In genomic region chr1:157007891-157008730, GRCm38 (mm10) we compare ENCODE assay signal across 10 mouse cellular contexts.
DNase-seq lines count a peak whose midpoint lies in the region; ATAC-seq and TF ChIP-seq lines count a peak whose summit lies in the region.
"Had no signal": no experiment of that assay in that cellular context is flagged by ENCODE, and none has a peak within 500 bp of the region (broad histone marks: within the 10 kb centered on the region; RNA-seq: fewer than 3 reads in every experiment).

No protein-coding gene starts in this region.

- peak; percentile 81; the same call in 1 of the 2 replicates for ATAC-seq in kidney, embryonic 14.5 days (ENCODE audit: low FRiP score, low TSS enrichment)
- ATAC-seq in hindbrain, embryonic 12.5 days (ENCODE audit: low FRiP score): no peak
- ATAC-seq in forebrain, embryonic 11.5 days (replicated peaks; ENCODE audit: low FRiP score): no peak

- H3K27ac ChIP-seq in bone marrow macrophage, adult 2 months (ENCODE audit: insufficient read depth, low read depth, low read length): peak overlapping the region; percentile 88
- H3K27ac ChIP-seq in heart, adult 2 months: peak overlapping the region; percentile 60
- H3K27ac ChIP-seq in kidney, embryonic 14.5 days (ENCODE audit: low read depth, low read length): no peak overlapping the region
- no peak overlapping the region for H3K27ac ChIP-seq in hindbrain, embryonic 12.5 days
- H3K27ac ChIP-seq in thymus, adult 2 months (ENCODE audit: control insufficient read depth, insufficient read depth, low read length): no peak overlapping the region
- H3K27ac ChIP-seq in forebrain, embryonic 11.5 days (ENCODE audit: low read depth, low read length): no peak overlapping the region
- H3K27ac ChIP-seq: limb, embryonic 12.5 days had no signal

- peak in 1 of 2 experiments; percentile 65 for DNase-seq in heart, adult 2 months
- DNase-seq in lung, postnatal 25 days (ENCODE audit: low spot score): peak; percentile 66
- DNase-seq in thymus, adult 2 months: no peak
- no peak for DNase-seq in forebrain, embryonic 11.5 days (ENCODE audit: low spot score)
- DNase-seq: adrenal gland, postnatal 36 days; embryo, embryonic 11 days had no signal

- peak; percentile 73; the same call in 1 of the 2 replicates for TF ChIP-seq EP300 in heart, adult 2 months (IDR thresholded peaks at IDR 0.05; ENCODE audit: insufficient read depth, low read depth, low read length)

- no peak overlapping the region for H3K9ac ChIP-seq in heart, adult 2 months (ENCODE audit: low read depth, low read length)
- H3K9ac ChIP-seq in kidney, embryonic 14.5 days (ENCODE audit: low read depth, low read length): no peak overlapping the region
- H3K9ac ChIP-seq in hindbrain, embryonic 12.5 days: no peak overlapping the region
- H3K9ac ChIP-seq in forebrain, embryonic 11.5 days (ENCODE audit: low read length): no peak overlapping the region
- H3K9ac ChIP-seq: limb, embryonic 12.5 days had no signal

- H3K9me3 ChIP-seq in kidney, embryonic 14.5 days (ENCODE audit: control insufficient read depth, low read length): no peaks in the 10 kb centered on the region
- no peaks in the 10 kb centered on the region for H3K9me3 ChIP-seq in hindbrain, embryonic 12.5 days (replicated peaks)
- H3K9me3 ChIP-seq in forebrain, embryonic 11.5 days (ENCODE audit: control insufficient read depth, low read length): no peaks in the 10 kb centered on the region
- H3K9me3 ChIP-seq: limb, embryonic 12.5 days had no signal

- no peak for TF ChIP-seq POLR2A in bone marrow macrophage, adult 2 months (IDR thresholded peaks at IDR 0.05; ENCODE audit: borderline replicate concordance, low read depth, low read length)
- 0 out of 2 replicates have a peak, but pooled peaks have one; percentile 25 for TF ChIP-seq POLR2A in heart, adult 2 months (IDR thresholded peaks at IDR 0.05; ENCODE audit: insufficient read depth, low read depth, low read length)
- TF ChIP-seq POLR2A in thymus, adult 2 months (IDR thresholded peaks at IDR 0.05; ENCODE audit: control insufficient read depth, extremely low read depth, insufficient read depth, low read length, poor library complexity): no peak

- no peak overlapping the region for H3K4me3 ChIP-seq in bone marrow macrophage, adult 2 months (ENCODE audit: insufficient read depth, low read length)
- no peak overlapping the region; the same call in 1 of the 2 replicates for H3K4me3 ChIP-seq in heart, adult 2 months
- H3K4me3 ChIP-seq in kidney, embryonic 14.5 days (ENCODE audit: low read length): no peak overlapping the region
- no peak overlapping the region for H3K4me3 ChIP-seq in hindbrain, embryonic 12.5 days
- H3K4me3 ChIP-seq in thymus, adult 2 months (ENCODE audit: control insufficient read depth, insufficient read depth, low read length): no peak overlapping the region
- H3K4me3 ChIP-seq in forebrain, embryonic 11.5 days (ENCODE audit: low read depth, low read length): no peak overlapping the region
- H3K4me3 ChIP-seq: limb, embryonic 12.5 days had no signal

- no peak for TF ChIP-seq CTCF in bone marrow macrophage, adult 2 months (IDR thresholded peaks at IDR 0.05; ENCODE audit: low read depth, low read length)
- TF ChIP-seq CTCF in heart, adult 2 months (IDR thresholded peaks at IDR 0.05): no peak
- no peak for TF ChIP-seq CTCF in thymus, adult 2 months (IDR thresholded peaks at IDR 0.05; ENCODE audit: borderline replicate concordance, control insufficient read depth, extremely low read depth, insufficient read depth, low read length, poor library complexity)

- H3K27me3 ChIP-seq in heart, adult 2 months (ENCODE audit: control insufficient read depth, insufficient read depth, low read length): no peaks in the 10 kb centered on the region
- H3K27me3 ChIP-seq in kidney, embryonic 14.5 days (ENCODE audit: control insufficient read depth, insufficient read depth, low read length): no peaks in the 10 kb centered on the region
- no peaks in the 10 kb centered on the region for H3K27me3 ChIP-seq in hindbrain, embryonic 12.5 days
- H3K27me3 ChIP-seq in thymus, adult 2 months (ENCODE audit: control insufficient read depth, insufficient read depth, low read length): no peaks in the 10 kb centered on the region
- no peaks in the 10 kb centered on the region for H3K27me3 ChIP-seq in forebrain, embryonic 11.5 days (ENCODE audit: control insufficient read depth, insufficient read depth, low read length)
- H3K27me3 ChIP-seq: limb, embryonic 12.5 days had no signal

- 25% methylated on average over 4 of the region's 4 CpGs for WGBS in heart, adult 2 months
- WGBS in kidney, embryonic 14.5 days: 63% methylated on average over 4 of the region's 4 CpGs
- WGBS in hindbrain, embryonic 12.5 days: 81% methylated on average over 4 of the region's 4 CpGs
- WGBS in thymus, adult 2 months: 78% methylated on average over 4 of the region's 4 CpGs
- WGBS in forebrain, embryonic 11.5 days: 83% methylated on average over 4 of the region's 4 CpGs

- no peaks in the 10 kb centered on the region; the same call in 1 of the 2 replicates for H3K36me3 ChIP-seq in heart, adult 2 months (ENCODE audit: control insufficient read depth, insufficient read depth, low read length)
- H3K36me3 ChIP-seq in kidney, embryonic 14.5 days (ENCODE audit: control insufficient read depth, insufficient read depth, low read length): no peaks in the 10 kb centered on the region
- H3K36me3 ChIP-seq in hindbrain, embryonic 12.5 days: no peaks in the 10 kb centered on the region
- H3K36me3 ChIP-seq in thymus, adult 2 months (ENCODE audit: control insufficient read depth, insufficient read depth, low read length): no peaks in the 10 kb centered on the region
- H3K36me3 ChIP-seq in forebrain, embryonic 11.5 days (ENCODE audit: control insufficient read depth, insufficient read depth, low read length): no peaks in the 10 kb centered on the region
- H3K36me3 ChIP-seq: limb, embryonic 12.5 days had no signal

- no peak overlapping the region for H3K4me2 ChIP-seq in kidney, embryonic 14.5 days (replicated peaks; ENCODE audit: low read depth, low read length)
- no peak overlapping the region for H3K4me2 ChIP-seq in hindbrain, embryonic 12.5 days (replicated peaks)
- H3K4me2 ChIP-seq in forebrain, embryonic 11.5 days (ENCODE audit: low read depth, low read length, severe bottlenecking): no peak overlapping the region
- H3K4me2 ChIP-seq: limb, embryonic 12.5 days had no signal

- intact Hi-C loops in heart, adult 2 months (cut with DNase I): loop anchor here (5.0 kb wide), 1 partner anchor 44 kb away; no protein-coding TSS in a partner anchor

- H3K79me2 ChIP-seq in heart, adult 2 months (replicated peaks; ENCODE audit: control insufficient read depth, insufficient read depth, low read length): no peaks in the 10 kb centered on the region

- H3K4me1 ChIP-seq in bone marrow macrophage, adult 2 months (ENCODE audit: control insufficient read depth, insufficient read depth, low read length): peaks cover 20% of the 10 kb centered on the region
- H3K4me1 ChIP-seq in heart, adult 2 months (ENCODE audit: control insufficient read depth, insufficient read depth, low read length): peaks cover 6% of the 10 kb centered on the region
- 0 out of 2 replicates have a peak, but pooled peaks cover 1% of the 10 kb centered on the region for H3K4me1 ChIP-seq in kidney, embryonic 14.5 days (ENCODE audit: control insufficient read depth, insufficient read depth, low read length)
- peaks cover 3% of the 10 kb centered on the region; the same call in 1 of the 2 replicates for H3K4me1 ChIP-seq in hindbrain, embryonic 12.5 days
- no peaks in the 10 kb centered on the region for H3K4me1 ChIP-seq in thymus, adult 2 months (replicated peaks; ENCODE audit: control insufficient read depth, insufficient read depth, low read length)
- H3K4me1 ChIP-seq in forebrain, embryonic 11.5 days (replicated peaks; ENCODE audit: control insufficient read depth, insufficient read depth, low read length): no peaks in the 10 kb centered on the region
- H3K4me1 ChIP-seq: limb, embryonic 12.5 days had no signal

Comparison
In these comparisons a context has a peak if more than half of its experiments do, and no peak if none do; other contexts are left out.
1. H3K27ac ChIP-seq: peak in bone marrow macrophage, adult 2 months (single experiment) and heart, adult 2 months (single experiment); none in kidney, embryonic 14.5 days (single experiment), hindbrain, embryonic 12.5 days (single experiment), thymus, adult 2 months (single experiment) and forebrain, embryonic 11.5 days (single experiment).